Mouse (Mus musculus) hindbrain, postnatal 0 days (tissue): Measurements from ENCODE around the gene Ap1s3. TPM values are rescaled to one million over a fixed set of nuclear protein-coding genes. Genes with fewer than 3 reads are reported as not detected.

ENCODE experiments used
- ATAC-seq: fragments of 200-750 bp; cut with Nextera tagmentation; 2 replicates; pipeline ENCODE4 v1.8.0; 2017; ENCODE audit warnings: mild to moderate bottlenecking, moderate TSS enrichment, moderate library complexity
- DNase-seq: peaks from one replicate; pipeline ENCODE4 v3.0.0-alpha.2; 2015; ENCODE audit warnings: low spot score
- H3K27ac ChIP-seq: fragments of 300-500 bp; sonication (generic); 2 replicates; pipeline ENCODE4 v1.5.1; 2014; ENCODE audit warnings: mild to moderate bottlenecking
- H3K27me3 ChIP-seq: fragments of 300-500 bp; sonication (generic); 2 replicates; pipeline ENCODE4 v1.6.1; 2014; ENCODE audit warnings: low read length, mixed read lengths; ENCODE audit not compliant: insufficient read depth
- H3K36me3 ChIP-seq: fragments of 300-500 bp; sonication (generic); 2 replicates; pipeline ENCODE4 v1.6.1; 2014; ENCODE audit warnings: low read length, mixed read lengths; ENCODE audit not compliant: insufficient read depth
- H3K4me1 ChIP-seq: fragments of 300-500 bp; sonication (generic); 2 replicates; pipeline ENCODE4 v1.6.1; 2014; ENCODE audit warnings: antibody characterized with exemption, low read length, mixed read lengths; ENCODE audit not compliant: insufficient read depth
- H3K4me2 ChIP-seq: fragments of 300-500 bp; sonication (generic); 2 replicates; pipeline ENCODE4 v1.6.1; 2014; ENCODE audit warnings: low read depth, mild to moderate bottlenecking, low read length, moderate library complexity, mixed read lengths
- H3K4me3 ChIP-seq: fragments of 300-500 bp; sonication (generic); 2 replicates; pipeline ENCODE4 v1.5.1; 2014; ENCODE audit warnings: low read length
- H3K9ac ChIP-seq: fragments of 300-500 bp; sonication (generic); replicated peaks from 2 replicates; pipeline ENCODE4 v1.6.1; 2014; ENCODE audit warnings: mild to moderate bottlenecking, low read length, moderate library complexity, mixed read lengths
- H3K9me3 ChIP-seq: fragments of 300-500 bp; sonication (generic); 2 replicates; pipeline ENCODE4 v1.6.1; 2016; ENCODE audit warnings: low read length, mixed read lengths
- CTCF ChIP-seq: IDR thresholded peaks from 2 replicates; pipeline ENCODE4 v1.5.1; 2016; ENCODE audit warnings: antibody characterized with exemption, control low read depth, low read depth
- WGBS: fragments of 180-500 bp; shearing (Covaris S2); extraction: QIAGEN DNeasy Blood & Tissue Kit; methylation state at CpG from one replicate; pipeline ENCODE4 v1.1.7; 2014; 5-methylcytosine and 5-hydroxymethylcytosine counted together
- polyA plus RNA-seq: library from polyadenylated mRNA; unstranded; fragments of >200 nt; fragmentation: Nextera tagmentation; extraction: Ambion mirVana; gene quantifications from 2 replicates; pipeline ENCODE4 v1.2.1, GENCODE M21; 2015
- total RNA-seq: library from RNA; depleted of rRNA; stranded (reverse); fragments of >200 nt; gene quantifications from 2 replicates; pipeline ENCODE4 v1.2.3, GENCODE M21; 2014

Gene Ap1s3
- total and polyA plus RNA-seq, 2 experiments from 2014 or later: 0.16 to 2.0 TPM

GRCm38 (mm10) chr1:79602500-79602899 is 69.3 kb downstream of the Ap1s3 start:
- no peak for TF ChIP-seq CTCF
- no peaks in the 10 kb centered on the region for H3K36me3 ChIP-seq
- no peak overlapping the region for H3K4me2 ChIP-seq
- WGBS: 73% methylated on average over 2 of the region's 2 CpGs
- DNase-seq (no peak), ATAC-seq (no peak)
- no peaks in the 10 kb centered on the region for H3K4me1 ChIP-seq
- H3K27me3 ChIP-seq: no peaks in the 10 kb centered on the region
- no peak overlapping the region for H3K9ac ChIP-seq
- 0 out of 2 replicates have a peak, but pooled peaks cover 2% of the 10 kb centered on the region for H3K9me3 ChIP-seq
- H3K4me3 ChIP-seq: no peak overlapping the region
- no peak overlapping the region for H3K27ac ChIP-seq

GRCm38 (mm10) chr1:79598385-79599178 is 73.2 kb downstream of the Ap1s3 start:
- H3K4me2 ChIP-seq: no peak overlapping the region
- H3K27me3 ChIP-seq: no peaks in the 10 kb centered on the region
- peak overlapping the region; percentile 20; the same call in 1 of the 2 replicates for H3K27ac ChIP-seq
- no peaks in the 10 kb centered on the region for H3K36me3 ChIP-seq
- no peak overlapping the region for H3K9ac ChIP-seq
- 17% methylated on average over 5 of the region's 5 CpGs for WGBS
- no peak for TF ChIP-seq CTCF
- no peak overlapping the region for H3K4me3 ChIP-seq
- peak; percentile 86 for ATAC-seq
- 0 out of 2 replicates have a peak, but pooled peaks cover 2% of the 10 kb centered on the region for H3K9me3 ChIP-seq
- peak; percentile 58 for DNase-seq
- H3K4me1 ChIP-seq: no peaks in the 10 kb centered on the region

GRCm38 (mm10) chr1:79592721-79593277 is 79.0 kb downstream of the Ap1s3 start:
- H3K4me2 ChIP-seq: no peak overlapping the region
- H3K27ac ChIP-seq: no peak overlapping the region
- H3K27me3 ChIP-seq: no peaks in the 10 kb centered on the region
- H3K4me3 ChIP-seq: no peak overlapping the region
- no peak for DNase-seq
- H3K9me3 ChIP-seq: no peaks in the 10 kb centered on the region
- no peak for TF ChIP-seq CTCF
- H3K36me3 ChIP-seq: no peaks in the 10 kb centered on the region
- H3K9ac ChIP-seq: no peak overlapping the region
- no peak for ATAC-seq
- WGBS: 78% methylated on average over 4 of the region's 4 CpGs
- no peaks in the 10 kb centered on the region for H3K4me1 ChIP-seq

DNA sequence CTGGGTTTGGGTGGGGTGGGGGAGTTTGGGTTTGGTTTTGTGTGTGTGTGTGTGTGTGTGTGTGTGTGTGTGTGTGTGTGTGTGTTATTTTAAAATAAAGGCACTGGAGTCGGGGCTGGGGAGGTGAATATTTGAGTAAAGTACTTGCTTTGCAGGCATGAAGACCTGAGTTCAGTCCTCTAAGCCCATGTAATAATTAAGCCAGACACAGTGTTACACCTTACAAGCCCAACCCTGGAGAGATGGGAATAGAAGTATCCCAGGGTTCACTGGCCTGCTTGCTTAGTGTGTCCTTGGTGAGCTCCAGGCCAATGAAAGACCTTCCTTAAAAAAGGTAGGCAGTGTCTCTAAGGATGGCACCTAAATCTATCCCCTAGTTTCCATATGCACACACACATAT is 80.7 kb downstream of the Ap1s3 start:
- no peaks in the 10 kb centered on the region for H3K4me1 ChIP-seq
- 93% methylated on average over 1 of the region's 1 CpGs for WGBS
- H3K4me3 ChIP-seq: no peak overlapping the region
- ATAC-seq (no peak), DNase-seq (no peak)
- TF ChIP-seq CTCF: no peak
- H3K27me3 ChIP-seq: no peaks in the 10 kb centered on the region
- no peaks in the 10 kb centered on the region for H3K36me3 ChIP-seq
- no peak overlapping the region for H3K9ac ChIP-seq
- no peak overlapping the region for H3K27ac ChIP-seq
- H3K9me3 ChIP-seq: no peaks in the 10 kb centered on the region
- no peak overlapping the region for H3K4me2 ChIP-seq

DNA sequence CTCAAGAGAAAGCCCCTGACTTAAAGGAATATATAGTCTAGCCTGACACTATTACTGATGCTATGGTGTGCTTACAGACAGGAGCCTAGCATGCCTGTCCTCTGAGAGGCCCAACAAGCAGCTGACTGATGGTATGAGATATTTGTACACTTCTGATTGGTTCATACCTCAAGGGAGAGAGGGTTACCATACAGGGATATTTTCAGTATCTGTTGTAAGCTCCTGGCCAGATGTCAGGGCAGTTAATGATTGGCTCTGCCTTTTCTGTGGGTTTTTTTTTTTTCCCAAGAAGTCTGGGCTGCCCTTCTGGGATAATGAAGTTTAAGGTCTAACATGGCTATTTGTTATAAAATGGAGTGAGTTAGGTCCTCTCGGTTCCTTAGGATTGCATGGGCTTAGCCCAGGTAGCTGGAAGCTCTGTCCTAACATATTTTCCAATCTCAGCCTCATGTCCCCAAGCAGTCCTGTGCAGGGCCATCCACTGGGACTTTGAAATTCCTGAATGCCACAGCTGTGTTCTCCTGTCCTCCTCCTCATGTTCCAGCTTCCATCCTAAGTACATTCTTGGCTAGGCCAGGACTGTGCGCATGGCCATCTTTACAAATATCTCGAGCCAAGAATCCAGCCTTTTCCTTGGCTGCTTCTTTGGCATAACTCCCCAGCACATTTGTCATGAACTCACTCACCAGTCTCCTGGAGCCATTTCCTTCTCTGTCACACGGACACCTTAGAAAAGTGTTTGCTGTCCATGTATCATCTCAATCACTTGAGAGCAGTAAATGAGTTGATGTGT is 81.6 kb downstream of the Ap1s3 start:
- no peak for DNase-seq
- WGBS: 76% methylated on average over 4 of the region's 4 CpGs
- no peaks in the 10 kb centered on the region for H3K27me3 ChIP-seq

GRCm38 (mm10) chr1:79589424-79589823 is 82.3 kb downstream of the Ap1s3 start:
- DNase-seq: no peak
- Histone ChIP-seq H3K4me1 (no peaks in the 10 kb centered on the region), H3K9ac (no peak overlapping the region), H3K27me3 (no peaks in the 10 kb centered on the region), H3K9me3 (no peaks in the 10 kb centered on the region), H3K27ac (no peak overlapping the region), H3K4me3 (no peak overlapping the region), H3K36me3 (no peaks in the 10 kb centered on the region), H3K4me2 (no peak overlapping the region)
- TF ChIP-seq CTCF: no peak
- no peak for ATAC-seq
- 73% methylated on average over 6 of the region's 6 CpGs for WGBS

More for the DNA sequence above, 81.6 kb downstream of the Ap1s3 start:
- no peaks in the 10 kb centered on the region for H3K9me3 ChIP-seq
- TF ChIP-seq CTCF: no peak
- no peak overlapping the region for H3K4me3 ChIP-seq
- no peaks in the 10 kb centered on the region for H3K4me1 ChIP-seq
- ATAC-seq: no peak
- no peak overlapping the region for H3K9ac ChIP-seq
- H3K36me3 ChIP-seq: no peaks in the 10 kb centered on the region
- H3K4me2 ChIP-seq: no peak overlapping the region
- no peak overlapping the region for H3K27ac ChIP-seq
